Mouse (Mus musculus): ENCODE measurements around the gene Gm21366. TPM values are rescaled to one million over a fixed set of nuclear protein-coding genes. Genes with fewer than 3 reads are reported as not detected.
"Not testable (repeated sequence)": the region's sequence is repeated elsewhere in the genome, so short reads cannot be mapped to it uniquely, and the experiment has no call there.

Gene Gm21366
- total RNA-seq (2018; cell fraction: chromatin; rRNA removed): not detected
- not detected for total RNA-seq (2018; cell fraction: cytosol; rRNA removed)
- total RNA-seq (2018; cell fraction: nucleus; rRNA removed): not detected
- polyA plus RNA-seq (2018): not detected in 3 replicates

- not testable (repeated sequence) for H3K79me2 ChIP-seq (ENCODE audit: inconsistent target); H3K36me3 ChIP-seq (ENCODE audit: inconsistent target); H3K4me3 ChIP-seq (ENCODE audit: inconsistent target); H3K27ac ChIP-seq
- WGBS (ENCODE audit: missing documents): no CpG with 5 or more reads among the region's 6 CpGs
Measured at GRCm38 (mm10) chrY:22861156-22861555, at the start of gene Gm21366. Gm21366 (minus strand) TSS chrY:22861256.
